Mouse (Mus musculus) left cerebral cortex, adult 2 months (tissue): ENCODE data around the gene Dnmt1. TPM values are rescaled to one million over a fixed set of nuclear protein-coding genes. Genes with fewer than 3 reads are reported as not detected.
A peak's percentile ranks its signal among the peaks of the same experiment; 100 is the strongest.
"Not testable (repeated sequence)": the region's sequence is repeated elsewhere in the genome, so short reads cannot be mapped to it uniquely, and the experiment has no call there.

ENCODE experiments used
- DNase-seq, 2 experiments: peaks; one replicate each; pipeline ENCODE4 v3.0.0; 2021 to 2022; ENCODE audit warnings: low spot score in 2 of 2, mixed read lengths in 1 of 2; ENCODE audit errors: extremely low spot score in 1 of 2
- H3K27ac ChIP-seq: fragments of 200-600 bp; 2 replicates; pipeline ENCODE4 v1.8.1; 2022
- H3K4me3 ChIP-seq: fragments of 200-600 bp; 2 replicates; pipeline ENCODE4 v1.8.1; 2022
- CTCF ChIP-seq: fragments of 200-600 bp; IDR thresholded peaks from 2 replicates; pipeline ENCODE4 v1.8.1; 2022; ENCODE audit warnings: antibody characterized with exemption, mild to moderate bottlenecking, moderate library complexity
- intact Hi-C: fragments of 180-260 bp; cut with DNase I; formaldehyde crosslinking; loops from one replicate; pipeline ENCODE4 v1.15.1; 2025
- long read RNA-seq, 2 experiments: library from polyadenylated mRNA; stranded (forward); transcript quantifications; one replicate each; pipeline ENCODE4 v2.0.0; 2021; ENCODE audit warnings: borderline mapping rate in 2 of 2
- total RNA-seq, 2 experiments: library from RNA; stranded (reverse); gene quantifications; 2 replicates each; pipeline ENCODE4 v1.2.3; 2021

Gene Dnmt1
- 10 to 100 TPM; 44.5 to 44.6 TPM for total RNA-seq
- long read RNA-seq, experiment 1, full-length matches to known transcripts: 8 of 33 reads
- long read RNA-seq, experiment 1, partial matches to known transcripts: 14 of 33 reads
- long read RNA-seq, experiment 1, other reads (novel, unspliced or antisense): 11 of 33 reads
- long read RNA-seq, experiment 2, full-length matches to known transcripts: 10 of 28 reads
- long read RNA-seq, experiment 2, partial matches to known transcripts: 8 of 28 reads
- long read RNA-seq, experiment 2, other reads (novel, unspliced or antisense): 10 of 28 reads

GRCm38 (mm10) chr9:20959430-20959938, at the start of gene Dnmt1:
Gene Dnmt1 (minus strand): TSS chr9:20959888.
- DNase-seq: no peak
- intact Hi-C loops: no loop called here
- Histone ChIP-seq H3K27ac (no peak within 1 kb of the TSS), H3K4me3 (no peak within 1 kb of the TSS)
- TF ChIP-seq CTCF: no peak

GRCm38 (mm10) chr9:21008007-21008406, 48.3 kb upstream of the Dnmt1 start:
- no peak for DNase-seq
- intact Hi-C loops: no loop called here
- peak; percentile 30 for TF ChIP-seq CTCF
- Histone ChIP-seq H3K4me3 (no peak overlapping the region), H3K27ac (no peak overlapping the region)

GRCm38 (mm10) chr9:21007313-21007952, 47.7 kb upstream of the Dnmt1 start:
- no peak for DNase-seq
- no peak for TF ChIP-seq CTCF
- Histone ChIP-seq H3K4me3 (no peak overlapping the region), H3K27ac (no peak overlapping the region)
- intact Hi-C loops: no loop called here

- peak within 1 kb of the TSS; percentile 69 for H3K27ac ChIP-seq
- no peak for TF ChIP-seq CTCF
- H3K4me3 ChIP-seq: peak within 1 kb of the TSS; percentile 98
- peak; percentile 92 to 95 for DNase-seq
- intact Hi-C loops: loop anchor here (1.0 to 2.0 kb wide), 3 partner anchors 26 to 102 kb away; partner anchors contain the start of gene Icam4
These were observed 43.2 kb upstream of the Dnmt1 start, which contains the start of gene Mrpl4 for GRCm38 (mm10) chr9:21002627-21003551. Gene Mrpl4 (plus strand): TSS chr9:21002738.

GRCm38 (mm10) chr9:21002270-21002626, 42.6 kb upstream of the Dnmt1 start:
- Histone ChIP-seq H3K4me3 (peak overlapping the region; percentile 98), H3K27ac (peak overlapping the region; percentile 69)
- intact Hi-C loops: loop anchor here (1.0 to 2.0 kb wide), 3 partner anchors 27 to 101 kb away; partner anchors contain the start of gene Icam4
- no peak for TF ChIP-seq CTCF
- DNase-seq: no peak

- TF ChIP-seq CTCF: no peak
- H3K27ac ChIP-seq: no peak overlapping the region
- H3K4me3 ChIP-seq: no peak overlapping the region; the same call in 1 of the 2 replicates
- intact Hi-C loops: loop anchor here (1.0 to 2.0 kb wide), 3 partner anchors 27 to 101 kb away; partner anchors contain the start of gene Icam4
- DNase-seq: no peak
These were observed 42.0 kb upstream of the Dnmt1 start for GRCm38 (mm10) chr9:21001651-21002200.

- Histone ChIP-seq H3K4me3 (no peak overlapping the region), H3K27ac (no peak overlapping the region)
- no peak for DNase-seq
- intact Hi-C loops: no loop called here
- TF ChIP-seq CTCF: peak; percentile 21
These were observed 41.1 kb upstream of the Dnmt1 start for GRCm38 (mm10) chr9:21000811-21001210.

- H3K4me3 ChIP-seq, H3K27ac ChIP-seq, DNase-seq, intact Hi-C loops: not testable (repeated sequence)
- peak; percentile 61 for TF ChIP-seq CTCF
These were observed 38.6 kb upstream of the Dnmt1 start for GRCm38 (mm10) chr9:20998337-20998736.

GRCm38 (mm10) chr9:20997065-20997464, 37.4 kb upstream of the Dnmt1 start:
- intact Hi-C loops: no loop called here
- H3K4me3 ChIP-seq: no peak overlapping the region
- TF ChIP-seq CTCF: no peak
- no peak overlapping the region for H3K27ac ChIP-seq
- DNase-seq: no peak

- intact Hi-C loops: no loop called here
- H3K4me3 ChIP-seq: no peak overlapping the region
- TF ChIP-seq CTCF: no peak
- no peak overlapping the region for H3K27ac ChIP-seq
- DNase-seq: no peak
These were observed 35.4 kb upstream of the Dnmt1 start for GRCm38 (mm10) chr9:20995069-20995468.
